Mouse (Mus musculus): Measurements from ENCODE around the gene Ttyh2. TPM values are rescaled to one million over a fixed set of nuclear protein-coding genes. Genes with fewer than 3 reads are reported as not detected.
A peak's percentile ranks its signal among the peaks of the same experiment; 100 is the strongest.

The Ttyh2 gene
- polyA plus RNA-seq, 1 experiment from 2014 or later: 15.5 TPM

DNA sequence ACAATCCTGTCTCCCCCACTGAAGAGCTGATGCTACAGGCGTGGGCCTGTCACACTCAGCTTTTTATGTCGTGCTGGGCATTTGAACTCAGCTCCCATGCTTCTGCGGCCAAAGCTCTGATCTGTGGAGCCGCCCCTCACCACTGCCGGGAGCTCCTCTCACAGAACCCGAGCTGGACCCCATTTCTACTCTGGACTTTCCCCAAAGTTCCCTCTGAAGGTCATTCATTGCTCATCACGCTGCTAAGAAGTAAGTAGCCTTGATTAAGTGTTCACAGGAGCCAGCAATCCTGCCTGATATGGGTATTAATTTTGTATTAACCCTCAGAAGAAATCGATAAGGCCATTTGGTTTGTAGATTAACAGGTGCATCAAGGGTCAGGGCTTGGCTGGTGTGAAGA, 47.2 kb downstream of the Ttyh2 start:
- Histone ChIP-seq H3K27me3 (replicated peaks) (no peaks in the 10 kb centered on the region), H3K4me1 (peaks cover 11% of the 10 kb centered on the region), H3K27ac (no peak overlapping the region), H3K4me2 (no peak overlapping the region), H3K9ac (no peak overlapping the region), H3K4me3 (replicated peaks) (no peak overlapping the region), H3K9me3 (no peaks in the 10 kb centered on the region), H3K36me3 (no peaks in the 10 kb centered on the region)
- no peak for ATAC-seq (ENCODE audit: insufficient read depth, low FRiP score, low read depth)
- WGBS: 81% methylated on average over 8 of the region's 8 CpGs

GRCm38 (mm10) chr11:114723030-114723429, 47.8 kb downstream of the Ttyh2 start:
- Histone ChIP-seq H3K27ac (no peak overlapping the region), H3K4me3 (replicated peaks) (no peak overlapping the region), H3K4me2 (no peak overlapping the region), H3K36me3 (no peaks in the 10 kb centered on the region), H3K9ac (no peak overlapping the region), H3K9me3 (no peaks in the 10 kb centered on the region), H3K27me3 (replicated peaks) (no peaks in the 10 kb centered on the region), H3K4me1 (peaks cover 15% of the 10 kb centered on the region)
- ATAC-seq (ENCODE audit: insufficient read depth, low FRiP score, low read depth): no peak
- WGBS: 69% methylated on average over 13 of the region's 13 CpGs

- ATAC-seq (ENCODE audit: insufficient read depth, low FRiP score, low read depth): peak; percentile 51
- WGBS: 42% methylated on average over 11 of the region's 11 CpGs
- Histone ChIP-seq H3K36me3 (no peaks in the 10 kb centered on the region), H3K9me3 (no peaks in the 10 kb centered on the region), H3K4me3 (replicated peaks) (no peak overlapping the region), H3K4me2 (no peak overlapping the region), H3K9ac (no peak overlapping the region), H3K4me1 (peaks cover 20% of the 10 kb centered on the region), H3K27ac (no peak overlapping the region; the same call in 1 of the 2 replicates), H3K27me3 (replicated peaks) (no peaks in the 10 kb centered on the region)
These were observed 49.8 kb downstream of the Ttyh2 start for GRCm38 (mm10) chr11:114724787-114725590.

GRCm38 (mm10) chr11:114726965-114727825, 52.0 kb downstream of the Ttyh2 start, which contains the start of gene Dnaic2:
Dnaic2 (plus strand) TSS chr11:114727408.
- peaks cover 20% of the 10 kb centered on the region for H3K4me1 ChIP-seq
- no peaks in the 10 kb centered on the region for H3K27me3 ChIP-seq (replicated peaks)
- no peak within 1 kb of the TSS for H3K9ac ChIP-seq
- H3K36me3 ChIP-seq: no peaks in the 10 kb centered on the region
- H3K27ac ChIP-seq: no peak within 1 kb of the TSS
- peak within 1 kb of the TSS; percentile 28 for H3K4me3 ChIP-seq (replicated peaks)
- no peaks in the 10 kb centered on the region for H3K9me3 ChIP-seq
- peak within 1 kb of the TSS; percentile 55 for H3K4me2 ChIP-seq
- WGBS: 9% methylated on average over 32 of the region's 34 CpGs
- peak; percentile 77; the same call in 1 of the 2 replicates for ATAC-seq (ENCODE audit: insufficient read depth, low FRiP score, low read depth)

DNA sequence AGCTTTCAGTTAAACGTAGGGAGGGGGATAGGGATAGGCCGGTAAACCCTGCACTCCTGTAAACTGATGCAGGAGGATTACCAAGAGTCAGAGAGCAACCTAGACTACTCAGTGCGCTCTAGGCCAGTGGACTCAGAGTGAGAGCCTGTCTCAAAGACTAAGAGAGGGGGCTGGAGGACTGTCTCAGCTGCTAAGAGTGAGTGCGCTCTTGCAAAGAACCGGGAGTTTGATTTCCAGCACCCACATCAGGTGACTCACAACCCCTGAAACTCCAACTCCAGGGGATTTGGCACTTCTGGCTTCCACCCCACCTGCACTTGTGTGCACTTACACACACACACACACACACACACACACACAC, 52.6 kb downstream of the Ttyh2 start:
- no peaks in the 10 kb centered on the region for H3K36me3 ChIP-seq
- H3K27ac ChIP-seq: no peak overlapping the region
- no peaks in the 10 kb centered on the region for H3K27me3 ChIP-seq (replicated peaks)
- H3K9ac ChIP-seq: no peak overlapping the region
- peak overlapping the region; percentile 55 for H3K4me2 ChIP-seq
- 37% methylated on average over 5 of the region's 5 CpGs for WGBS
- H3K4me3 ChIP-seq (replicated peaks): peak overlapping the region; percentile 28; the same call in 1 of the 2 replicates
- no peaks in the 10 kb centered on the region for H3K9me3 ChIP-seq
- H3K4me1 ChIP-seq: peaks cover 20% of the 10 kb centered on the region
- ATAC-seq (ENCODE audit: insufficient read depth, low FRiP score, low read depth): no peak

DNA sequence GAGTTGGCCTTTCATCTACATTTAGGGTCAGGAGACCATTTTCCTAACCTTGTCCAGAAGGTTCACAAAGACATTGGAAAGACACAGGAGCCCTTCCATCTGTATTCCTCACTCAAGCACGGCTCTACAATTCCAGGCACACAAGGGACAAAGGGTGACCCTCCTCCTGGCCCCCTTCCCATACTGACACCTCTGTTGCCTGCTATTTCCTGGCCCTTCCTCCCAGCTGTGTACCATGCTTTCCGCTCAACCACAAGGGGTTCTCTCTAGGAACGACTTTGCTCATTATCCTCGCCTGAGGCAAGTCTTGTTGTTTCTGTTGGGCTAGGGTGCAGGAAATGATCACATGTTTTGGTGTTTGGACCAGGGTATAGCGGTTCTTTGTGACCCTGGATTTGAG, 53.1 kb downstream of the Ttyh2 start:
- Histone ChIP-seq H3K4me1 (peaks cover 20% of the 10 kb centered on the region), H3K4me2 (no peak overlapping the region), H3K27me3 (replicated peaks) (no peaks in the 10 kb centered on the region), H3K9me3 (no peaks in the 10 kb centered on the region), H3K9ac (no peak overlapping the region), H3K36me3 (no peaks in the 10 kb centered on the region), H3K4me3 (replicated peaks) (no peak overlapping the region), H3K27ac (no peak overlapping the region)
- no peak for ATAC-seq (ENCODE audit: insufficient read depth, low FRiP score, low read depth)
- WGBS: 53% methylated on average over 5 of the region's 5 CpGs

GRCm38 (mm10) chr11:114729832-114730363, 54.7 kb downstream of the Ttyh2 start:
- H3K4me2 ChIP-seq: no peak overlapping the region
- peaks cover 18% of the 10 kb centered on the region for H3K4me1 ChIP-seq
- WGBS: 42% methylated on average over 6 of the region's 6 CpGs
- no peaks in the 10 kb centered on the region for H3K27me3 ChIP-seq (replicated peaks)
- H3K36me3 ChIP-seq: no peaks in the 10 kb centered on the region
- H3K9me3 ChIP-seq: no peaks in the 10 kb centered on the region
- no peak for ATAC-seq (ENCODE audit: insufficient read depth, low FRiP score, low read depth)
- H3K4me3 ChIP-seq (replicated peaks): no peak overlapping the region
- no peak overlapping the region for H3K27ac ChIP-seq
- H3K9ac ChIP-seq: no peak overlapping the region

DNA sequence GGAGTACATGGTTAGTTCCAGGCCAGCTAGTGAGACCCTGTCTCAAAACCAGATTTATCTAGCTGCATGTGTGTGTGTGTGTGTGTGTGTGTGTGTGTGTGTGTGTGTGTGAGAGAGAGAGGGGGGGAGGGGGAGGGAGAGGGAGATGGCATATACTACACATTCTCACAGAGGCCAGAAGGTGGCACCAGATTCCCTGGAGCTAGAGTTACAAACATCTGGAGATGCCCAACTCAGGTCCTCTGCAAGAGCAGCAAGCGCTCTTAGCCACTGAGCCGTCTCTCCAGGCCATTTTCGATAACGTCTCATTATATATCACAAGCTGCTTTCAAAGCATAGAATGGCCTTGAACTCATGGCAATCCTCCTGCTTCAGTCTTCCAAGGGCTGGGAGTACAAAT, 56.5 kb downstream of the Ttyh2 start:
- H3K4me3 ChIP-seq (replicated peaks): no peak overlapping the region
- H3K9me3 ChIP-seq: no peaks in the 10 kb centered on the region
- H3K27ac ChIP-seq: no peak overlapping the region
- no peaks in the 10 kb centered on the region for H3K36me3 ChIP-seq
- no peak for ATAC-seq (ENCODE audit: insufficient read depth, low FRiP score, low read depth)
- no peak overlapping the region for H3K9ac ChIP-seq
- peaks cover 11% of the 10 kb centered on the region for H3K4me1 ChIP-seq
- H3K27me3 ChIP-seq (replicated peaks): no peaks in the 10 kb centered on the region
- WGBS: 80% methylated on average over 4 of the region's 4 CpGs
- H3K4me2 ChIP-seq: no peak overlapping the region

DNA sequence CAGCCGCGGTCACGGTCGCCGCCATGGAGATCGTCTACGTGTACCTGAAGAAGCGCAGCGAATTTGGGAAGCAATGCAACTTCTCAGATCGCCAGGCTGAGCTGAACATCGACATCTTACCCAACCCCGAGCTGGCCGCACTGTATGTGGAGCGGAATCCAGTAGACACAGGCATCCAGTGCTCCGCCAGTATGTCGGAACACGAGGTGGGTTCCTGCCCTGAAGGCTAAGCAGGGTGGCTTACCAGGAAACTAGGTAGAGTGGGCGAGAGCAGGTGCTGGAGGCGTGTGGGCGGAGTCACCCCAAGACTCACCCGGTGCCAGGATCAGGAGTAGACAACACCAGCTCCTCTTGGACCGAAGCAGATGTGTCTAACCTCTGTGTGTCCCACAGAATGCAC, 57.7 kb downstream of the Ttyh2 start:
- Histone ChIP-seq H3K27ac (no peak overlapping the region), H3K4me2 (no peak overlapping the region), H3K4me1 (0 out of 2 replicates have a peak, but pooled peaks cover 5% of the 10 kb centered on the region), H3K36me3 (no peaks in the 10 kb centered on the region), H3K9me3 (no peaks in the 10 kb centered on the region), H3K27me3 (replicated peaks) (no peaks in the 10 kb centered on the region), H3K4me3 (replicated peaks) (no peak overlapping the region), H3K9ac (no peak overlapping the region)
- no peak for ATAC-seq (ENCODE audit: insufficient read depth, low FRiP score, low read depth)
- 70% methylated on average over 22 of the region's 22 CpGs for WGBS

DNA sequence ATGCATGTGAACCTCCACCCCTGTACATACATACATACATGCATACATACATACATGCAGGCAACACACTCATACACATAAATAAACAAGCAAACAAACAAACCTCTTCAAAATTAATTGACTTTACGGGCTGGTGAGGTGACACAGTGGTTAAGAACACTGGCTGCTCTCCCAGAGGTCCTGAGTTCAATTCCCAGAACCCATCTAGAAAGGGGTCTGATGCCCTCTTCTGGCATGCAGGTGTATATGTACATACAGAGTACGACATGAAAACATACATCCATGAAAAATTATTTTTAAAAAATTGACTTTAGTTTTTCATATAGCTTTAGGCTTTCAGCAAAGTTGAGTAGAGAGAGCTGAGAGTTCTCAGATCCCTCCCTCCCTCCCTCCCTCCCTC, 60.9 kb downstream of the Ttyh2 start:
- 72% methylated on average over 2 of the region's 2 CpGs for WGBS
- no peaks in the 10 kb centered on the region for H3K27me3 ChIP-seq (replicated peaks)
- no peaks in the 10 kb centered on the region for H3K4me1 ChIP-seq
- no peak overlapping the region for H3K4me2 ChIP-seq
- H3K9ac ChIP-seq: no peak overlapping the region
- H3K27ac ChIP-seq: no peak overlapping the region
- no peak overlapping the region for H3K4me3 ChIP-seq (replicated peaks)
- H3K36me3 ChIP-seq: no peaks in the 10 kb centered on the region
- no peak for ATAC-seq (ENCODE audit: insufficient read depth, low FRiP score, low read depth)
- H3K9me3 ChIP-seq: no peaks in the 10 kb centered on the region

- 33% methylated on average over 11 of the region's 11 CpGs for whole genome bisulfite sequencing
- Histone ChIP-seq H3K4me3 (replicated peaks) (no peak overlapping the region), H3K4me1 (no peaks in the 10 kb centered on the region), H3K27ac (no peak overlapping the region), H3K9ac (no peak overlapping the region), H3K9me3 (no peaks in the 10 kb centered on the region), H3K36me3 (no peaks in the 10 kb centered on the region), H3K27me3 (replicated peaks) (no peaks in the 10 kb centered on the region), H3K4me2 (no peak overlapping the region)
- ATAC-seq (ENCODE audit: insufficient read depth, low FRiP score, low read depth): no peak
These were observed 61.8 kb downstream of the Ttyh2 start for GRCm38 (mm10) chr11:114736913-114737624.
